Mouse (Mus musculus) lung, postnatal 0 days (tissue): Measurements from ENCODE around the gene Zbtb39.

ENCODE experiments used
- CTCF ChIP-seq: IDR thresholded peaks from 2 replicates; pipeline ENCODE4 v1.5.1; 2016; ENCODE audit warnings: antibody characterized with exemption, mild to moderate bottlenecking
- EP300 ChIP-seq: IDR thresholded peaks from 2 replicates; pipeline ENCODE4 v1.6.1; 2016; ENCODE audit warnings: antibody characterized with exemption, mild to moderate bottlenecking, control low read depth

GRCm38 (mm10) chr10:127710331-127710730, 29.0 kb upstream of the Zbtb39 start:
- no peak for TF ChIP-seq EP300
- TF ChIP-seq CTCF, result no peak
